Mouse (Mus musculus): ENCODE results near the gene Pde6d.

The Pde6d gene

GRCm38 (mm10) chr1:86582451-86583096, at the start of gene Pde6d, which contains the start of gene Cops7b:
Gene Pde6d, minus strand, starts transcription at chr1:86582629.
Gene Cops7b, plus strand, starts transcription at chr1:86582904.
- in situ Hi-C loops (cut with MseI, MboI): no loop called here

- in situ Hi-C loops (cut with MseI, MboI): no loop called here
Observed at GRCm38 (mm10) chr1:86630527-86630926, 48.1 kb upstream of the Pde6d start.

- in situ Hi-C loops (cut with MseI, MboI): no loop called here
Observed at GRCm38 (mm10) chr1:86629936-86630335, 47.5 kb upstream of the Pde6d start.

GRCm38 (mm10) chr1:86628270-86628669, 45.8 kb upstream of the Pde6d start:
- in situ Hi-C loops (cut with MseI, MboI): no loop called here

- in situ Hi-C loops (cut with MseI, MboI): no loop called here
Observed at GRCm38 (mm10) chr1:86623001-86624000, 40.9 kb upstream of the Pde6d start.

- in situ Hi-C loops (cut with MseI, MboI): no loop called here
Observed at GRCm38 (mm10) chr1:86622296-86622695, 39.9 kb upstream of the Pde6d start.

- in situ Hi-C loops (cut with MseI, MboI): no loop called here
Observed at GRCm38 (mm10) chr1:86618454-86619125, 36.2 kb upstream of the Pde6d start.

- in situ Hi-C loops (cut with MseI, MboI): no loop called here
Observed at GRCm38 (mm10) chr1:86614269-86614668, 31.8 kb upstream of the Pde6d start.

- in situ Hi-C loops (cut with MseI, MboI): no loop called here
Observed at GRCm38 (mm10) chr1:86612081-86612480, 29.7 kb upstream of the Pde6d start.

- in situ Hi-C loops (cut with MseI, MboI): no loop called here
Observed at GRCm38 (mm10) chr1:86610954-86611353, 28.5 kb upstream of the Pde6d start.

- in situ Hi-C loops (cut with MseI, MboI): no loop called here
Observed at GRCm38 (mm10) chr1:86600117-86600516, 17.7 kb upstream of the Pde6d start.

- in situ Hi-C loops (cut with MseI, MboI): no loop called here
Observed at GRCm38 (mm10) chr1:86598516-86598915, 16.1 kb upstream of the Pde6d start.

GRCm38 (mm10) chr1:86596512-86596911, 14.1 kb upstream of the Pde6d start:
- in situ Hi-C loops (cut with MseI, MboI): no loop called here

- in situ Hi-C loops (cut with MseI, MboI): no loop called here
Observed at GRCm38 (mm10) chr1:86595315-86595714, 12.9 kb upstream of the Pde6d start.

GRCm38 (mm10) chr1:86594539-86594938, 12.1 kb upstream of the Pde6d start:
- in situ Hi-C loops (cut with MseI, MboI): no loop called here

GRCm38 (mm10) chr1:86586992-86587391, 4.6 kb upstream of the Pde6d start:
- in situ Hi-C loops (cut with MseI, MboI): no loop called here

- in situ Hi-C loops (cut with MseI, MboI): no loop called here
Observed at GRCm38 (mm10) chr1:86583709-86584108, 1.3 kb upstream of the Pde6d start.

GRCm38 (mm10) chr1:86581692-86582450, 558 bp downstream of the Pde6d start:
- in situ Hi-C loops (cut with MseI, MboI): no loop called here

- in situ Hi-C loops (cut with MseI, MboI): no loop called here
Observed at GRCm38 (mm10) chr1:86580426-86580825, 2.0 kb downstream of the Pde6d start.

GRCm38 (mm10) chr1:86571941-86572340, 10.5 kb downstream of the Pde6d start:
- in situ Hi-C loops (cut with MseI, MboI): no loop called here

- in situ Hi-C loops (cut with MseI, MboI): no loop called here
Observed at GRCm38 (mm10) chr1:86571381-86571780, 11.0 kb downstream of the Pde6d start.

Measured in mouse trophoblast stem cell (cell line).